Mouse (Mus musculus) lung, postnatal 0 days (tissue): ENCODE data around the gene Sdf2l1.
A peak's percentile ranks its signal among the peaks of the same experiment; 100 is the strongest.

Source experiments
- CTCF ChIP-seq: IDR thresholded peaks from 2 replicates; pipeline ENCODE4 v1.5.1; 2016; ENCODE audit warnings: antibody characterized with exemption, mild to moderate bottlenecking
- EP300 ChIP-seq: IDR thresholded peaks from 2 replicates; pipeline ENCODE4 v1.6.1; 2016; ENCODE audit warnings: antibody characterized with exemption, mild to moderate bottlenecking, control low read depth

DNA sequence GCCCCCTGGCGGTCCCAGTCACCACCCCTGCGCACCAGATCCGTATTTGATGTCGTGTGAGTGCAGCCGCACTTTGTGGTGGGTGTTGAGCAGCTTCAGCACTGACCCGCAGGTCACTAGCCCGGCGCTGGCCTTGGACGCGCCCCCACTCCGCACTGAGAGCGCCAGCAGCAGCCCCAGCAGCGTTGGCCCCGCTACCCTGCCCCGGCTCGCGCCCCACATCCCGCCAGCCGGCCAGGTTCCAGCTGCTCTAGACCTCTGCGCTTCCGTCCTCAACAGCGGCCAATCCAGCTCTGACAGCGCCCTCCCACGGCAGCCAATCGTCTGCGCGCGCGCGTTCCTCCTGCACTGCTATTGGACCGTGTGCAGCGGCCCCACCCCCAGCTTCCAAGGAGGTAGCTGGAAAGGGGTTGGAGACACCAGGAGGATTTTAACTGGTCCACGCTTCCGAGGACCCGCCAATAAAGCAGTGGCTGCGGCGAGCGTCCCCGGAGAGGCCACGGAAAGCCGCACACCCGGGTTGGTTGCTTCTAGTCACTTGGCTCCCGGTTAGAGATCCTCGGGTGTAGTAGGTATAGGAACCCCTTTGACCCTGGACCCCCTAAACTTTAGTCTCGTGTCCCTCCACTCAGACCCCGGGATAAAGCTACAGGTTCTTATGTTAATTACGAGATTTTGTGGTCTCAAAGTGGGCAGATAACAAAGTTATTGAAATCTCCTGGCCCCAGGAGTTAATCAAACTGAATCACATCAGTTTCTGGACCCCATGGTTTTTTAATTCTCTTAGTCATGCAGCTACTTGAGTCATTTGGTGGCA, at the start of gene Sdf2l1:
- TF ChIP-seq CTCF (peak; percentile 60), EP300 (no peak)
